Mouse (Mus musculus) CH12.LX (cell line): Measurements from ENCODE around the gene Pum1. TPM values are rescaled to one million over a fixed set of nuclear protein-coding genes. Genes with fewer than 3 reads are reported as not detected.

Experiments
- DNase-seq: peaks from one replicate; pipeline ENCODE4 v3.0.0-alpha.2; 2013; ENCODE audit errors: extremely low read depth
- H3K27ac ChIP-seq: 2 replicates; pipeline ENCODE4 v1.5.1; 2012; ENCODE audit warnings: low read depth, mild to moderate bottlenecking, control low read depth, moderate library complexity; ENCODE audit not compliant: insufficient read depth
- H3K27me3 ChIP-seq: replicated peaks from 2 replicates; pipeline ENCODE3; 2012; ENCODE audit warnings: inconsistent platforms
- H3K36me3 ChIP-seq, 2 experiments: replicated peaks in 1 of 2; 2 replicates each; pipeline versions ENCODE3 to v1.6.1; 2012; ENCODE audit warnings: inconsistent platforms in 1 of 2, low read length in 1 of 2, mild to moderate bottlenecking in 1 of 2, mixed read lengths in 1 of 2, moderate library complexity in 1 of 2; ENCODE audit not compliant: control insufficient read depth in 1 of 2, insufficient read depth in 1 of 2
- H3K4me1 ChIP-seq, 2 experiments: 2 replicates each; pipeline ENCODE4 v1.6.1; 2012; ENCODE audit warnings: inconsistent platforms in 1 of 2, moderate library complexity in 1 of 2; ENCODE audit not compliant: insufficient read depth in 2 of 2, control insufficient read depth in 1 of 2
- H3K4me2 ChIP-seq: 2 replicates; pipeline ENCODE4 v1.6.1; 2012; ENCODE audit warnings: low read depth, mild to moderate bottlenecking, control low read depth; ENCODE audit not compliant: poor library complexity, insufficient read depth, severe bottlenecking
- H3K4me3 ChIP-seq, 3 experiments: fragments of 150-350 bp in 1 of 3; sonication (generic) in 1 of 3; replicated peaks in 1 of 3; 2 replicates each; pipeline versions ENCODE3 to v1.5.1; 2011 to 2012; ENCODE audit warnings: low read depth in 2 of 3, low read length in 2 of 3, mild to moderate bottlenecking in 2 of 3, moderate library complexity in 2 of 3, control low read depth in 1 of 3, improper control_type of control experiment in 1 of 3, inconsistent platforms in 1 of 3, mixed read lengths in 1 of 3; ENCODE audit not compliant: poor library complexity in 1 of 3
- H3K79me2 ChIP-seq: replicated peaks from 2 replicates; pipeline ENCODE4 v1.6.1; 2012; ENCODE audit warnings: mild to moderate bottlenecking, moderate library complexity; ENCODE audit not compliant: control insufficient read depth, poor library complexity, insufficient read depth, severe bottlenecking; ENCODE audit errors: extremely low read depth
- H3K9ac ChIP-seq: 2 replicates; pipeline ENCODE4 v1.6.1; 2012; ENCODE audit warnings: low read depth, mild to moderate bottlenecking, control low read depth, moderate library complexity; ENCODE audit not compliant: insufficient read depth
- H3K9me3 ChIP-seq: replicated peaks from 2 replicates; pipeline ENCODE3; 2012; ENCODE audit warnings: low read length, inconsistent platforms, mixed read lengths
- CHD2 ChIP-seq: IDR thresholded peaks from 2 replicates; pipeline ENCODE4 v1.6.1; 2011; ENCODE audit warnings: low read length, improper control_type of control experiment
- E2F4 ChIP-seq: IDR thresholded peaks from 2 replicates; pipeline ENCODE4 v1.6.1; 2011; ENCODE audit warnings: low read depth, low read length, improper control_type of control experiment; ENCODE audit not compliant: insufficient replicate concordance
- ELF1 ChIP-seq: IDR thresholded peaks from 2 replicates; pipeline ENCODE4 v1.6.1; 2014; ENCODE audit warnings: low read depth, mild to moderate bottlenecking, inconsistent platforms, low read length, improper control_type of control experiment
- GABPA ChIP-seq: IDR thresholded peaks from 2 replicates; pipeline ENCODE4 v1.6.1; 2012; ENCODE audit warnings: low read depth, low read length, improper control_type of control experiment, inconsistent platforms; ENCODE audit not compliant: insufficient replicate concordance
- JUND ChIP-seq: conservative IDR thresholded peaks from 2 replicates; pipeline ENCODE4 v1.6.1; 2011; ENCODE audit warnings: low read depth, low read length, improper control_type of control experiment
- MAX ChIP-seq: IDR thresholded peaks from 2 replicates; pipeline ENCODE4 v1.6.1; 2011; ENCODE audit warnings: low read length, improper control_type of control experiment
- MXI1 ChIP-seq: IDR thresholded peaks from 2 replicates; pipeline ENCODE4 v1.6.1; 2011; ENCODE audit warnings: mild to moderate bottlenecking, low read depth, low read length, improper control_type of control experiment
- MYC ChIP-seq: IDR thresholded peaks from 2 replicates; pipeline ENCODE4 v1.6.1; 2011; ENCODE audit warnings: low read depth, mild to moderate bottlenecking, improper control_type of control experiment, low read length
- SIN3A ChIP-seq: IDR thresholded peaks from 2 replicates; pipeline ENCODE4 v1.6.1; 2012; ENCODE audit warnings: low read length, improper control_type of control experiment, inconsistent platforms
- TBP ChIP-seq: conservative IDR thresholded peaks from 2 replicates; pipeline ENCODE4 v1.6.1; 2011; ENCODE audit warnings: low read depth, low read length, improper control_type of control experiment
- USF2 ChIP-seq: conservative IDR thresholded peaks from 2 replicates; pipeline ENCODE4 v1.6.1; 2011; ENCODE audit warnings: low read depth, low read length, improper control_type of control experiment
- dilution Hi-C: fragments of 300-500 bp; cut with MboI; formaldehyde crosslinking; loops from 2 replicates; pipeline ENCODE4 v1.14.3; 2020; ENCODE audit warnings: low sequenced_read_pairs; ENCODE audit not compliant: extremely low pct_unique_long_range_greater_than_20kb, extremely low pct_ligation_motif_present
- in situ Hi-C: fragments of 300-500 bp; cut with MboI; formaldehyde crosslinking; loops from 3 replicates; pipeline ENCODE4 v1.14.3; 2019; ENCODE audit warnings: low sequenced_read_pairs, low pct_ligation_motif_present, low pct_unique_long_range_greater_than_20kb, mixed read lengths
- polyA plus RNA-seq: library from polyadenylated mRNA; unstranded; fragments of >175 nt; gene quantifications from 2 replicates; pipeline ENCODE4 v1.2.1, GENCODE M21; 2012; ENCODE audit warnings: low read depth; ENCODE audit not compliant: insufficient read length
- total RNA-seq, 2 experiments: library from RNA; depleted of rRNA; stranded (reverse); fragments of 300-350 nt in 1 of 2; fragments of >200 nt in 1 of 2; gene quantifications; 2 replicates each; pipeline ENCODE4 v1.2.3; 2012 to 2014

Gene Pum1
- total and polyA plus RNA-seq, 3 experiments = 17.1 to 41.0 (median 38.0) TPM

- peaks cover 1 to 30% of the 10 kb centered on the region in 2 experiments; a peak in 3 of 4 replicates for H3K4me1 ChIP-seq
Measured at GRCm38 (mm10) chr4:130663810-130664401, 785 bp downstream of the Pum1 start.

GRCm38 (mm10) chr4:130664414-130665029, 1.4 kb downstream of the Pum1 start:
- H3K27me3 ChIP-seq = no peaks in the 10 kb centered on the region
- peak overlapping the region; percentile 75 to 98 (median 96) for H3K4me3 ChIP-seq
- 0 out of 2 replicates have a peak overlapping the region, but pooled peaks have one; percentile 17 for H3K27ac ChIP-seq
- peak overlapping the region; percentile 96 for H3K9ac ChIP-seq
- peaks cover 59% of the 10 kb centered on the region for H3K79me2 ChIP-seq
- no peak for DNase-seq
- dilution Hi-C loops = no loop called here
- peak overlapping the region; percentile 66 for H3K4me2 ChIP-seq
- TF ChIP-seq MYC (no peak), JUND (no peak), GABPA (no peak), TBP (no peak), CHD2 (no peak)
- in situ Hi-C loops = no loop called here
- H3K4me1 ChIP-seq = peaks cover 3 to 36% of the 10 kb centered on the region in 2 experiments; a peak in 3 of 4 replicates
- no peaks in the 10 kb centered on the region for H3K9me3 ChIP-seq
- peaks cover 4 to 16% of the 10 kb centered on the region in 2 experiments for H3K36me3 ChIP-seq

More at GRCm38 (mm10) chr4:130663810-130664401, 785 bp downstream of the Pum1 start:
- Histone ChIP-seq H3K79me2 (peaks cover 55% of the 10 kb centered on the region), H3K9ac (peak overlapping the region; percentile 96), H3K27me3 (no peaks in the 10 kb centered on the region), H3K4me3 (peak overlapping the region; percentile 75 to 98 (median 96)), H3K36me3 (peaks cover 2 to 11% of the 10 kb centered on the region in 2 experiments), H3K27ac (peak overlapping the region; percentile 17; the same call in 1 of the 2 replicates), H3K9me3 (no peaks in the 10 kb centered on the region), H3K4me2 (peak overlapping the region; percentile 66; the same call in 1 of the 2 replicates)
- in situ Hi-C loops (no loop called here), dilution Hi-C loops (no loop called here)
- DNase-seq = peak; percentile 31
- no peak for TF ChIP-seq E2F4
- peak; percentile 23 for TF ChIP-seq SIN3A
- no peak for TF ChIP-seq GABPA

- peak overlapping the region; percentile 90 for H3K4me2 ChIP-seq
- peaks cover 4 to 19% of the 10 kb centered on the region in 2 experiments for H3K36me3 ChIP-seq
- H3K9me3 ChIP-seq = no peaks in the 10 kb centered on the region
- TF ChIP-seq GABPA (no peak), ELF1 (peak; percentile 45; the same call in 1 of the 2 replicates), USF2 (no peak), MXI1 (0 out of 2 replicates have a peak, but pooled peaks have one; percentile 44), MAX (no peak), SIN3A (peak; percentile 32; the same call in 1 of the 2 replicates), CHD2 (no peak)
- dilution Hi-C loops (no loop called here), in situ Hi-C loops (no loop called here)
- H3K4me1 ChIP-seq = peaks cover 3 to 37% of the 10 kb centered on the region in 2 experiments; a peak in 3 of 4 replicates
- peaks cover 66% of the 10 kb centered on the region for H3K79me2 ChIP-seq
- H3K9ac ChIP-seq = peak overlapping the region; percentile 96
- no peak overlapping the region for H3K27ac ChIP-seq
- H3K4me3 ChIP-seq = peak overlapping the region in 2 of 3 experiments; percentile 96 to 98
- DNase-seq = no peak
- no peaks in the 10 kb centered on the region for H3K27me3 ChIP-seq
Measured at GRCm38 (mm10) chr4:130665176-130665575, 2.1 kb downstream of the Pum1 start.
